Mouse (Mus musculus): ENCODE results near the gene Gngt2.

DNA sequence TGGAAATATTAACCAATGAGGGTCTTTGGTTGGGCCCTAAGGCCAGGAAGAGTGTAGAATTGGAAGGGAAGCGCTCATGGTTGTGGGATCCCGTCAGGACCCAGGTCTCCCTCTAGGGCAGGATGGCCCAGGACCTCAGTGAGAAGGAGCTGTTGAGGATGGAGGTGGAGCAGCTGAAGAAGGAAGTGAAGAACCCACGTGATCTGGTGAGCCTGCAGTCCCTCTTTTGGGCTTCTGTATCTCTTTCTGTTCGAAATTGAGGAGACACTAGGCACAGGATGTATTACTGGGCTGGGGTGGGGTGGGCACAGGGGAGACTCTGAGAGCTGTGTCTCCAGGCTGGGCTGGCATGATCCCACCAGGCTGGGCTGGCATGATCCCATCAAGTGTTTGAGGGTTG lies 7.9 kb downstream of the Gngt2 start:
- TF ChIP-seq CTCF (IDR thresholded peaks at IDR 0.05; ENCODE audit: extremely low read depth, insufficient read length, insufficient replicate concordance, low read depth, low read length) (no peak), POLR2A (IDR thresholded peaks at IDR 0.05; ENCODE audit: low read depth, low read length) (no peak)

Data from small intestine, adult 2 months (tissue).